Mouse (Mus musculus): ENCODE results near the gene Triap1.
"Not testable (repeated sequence)": the region's sequence is repeated elsewhere in the genome, so short reads cannot be mapped to it uniquely, and the experiment has no call there.

Gene Triap1

DNA sequence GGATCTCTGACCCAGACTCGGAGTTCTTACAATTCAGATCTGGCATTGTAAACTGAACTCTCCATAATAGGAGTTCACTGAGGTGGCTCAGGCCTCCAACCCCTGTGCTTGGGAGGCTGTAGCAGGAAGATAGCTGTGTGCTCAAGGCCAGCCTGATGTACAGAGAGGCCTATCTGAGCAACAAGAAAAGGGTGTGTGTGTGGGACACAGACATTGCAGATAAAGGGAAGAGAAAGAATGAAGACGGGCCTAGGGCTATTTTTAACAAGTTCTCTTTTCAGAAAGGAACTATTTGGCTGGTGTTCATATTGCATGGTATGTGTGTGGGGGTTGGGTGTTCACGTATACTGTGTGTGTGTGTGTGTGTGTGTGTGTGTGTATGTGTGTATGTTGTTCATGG, 7.4 kb upstream of the Triap1 start:
- DNase-seq (ENCODE audit: low read depth, low spot score): no peak

DNA sequence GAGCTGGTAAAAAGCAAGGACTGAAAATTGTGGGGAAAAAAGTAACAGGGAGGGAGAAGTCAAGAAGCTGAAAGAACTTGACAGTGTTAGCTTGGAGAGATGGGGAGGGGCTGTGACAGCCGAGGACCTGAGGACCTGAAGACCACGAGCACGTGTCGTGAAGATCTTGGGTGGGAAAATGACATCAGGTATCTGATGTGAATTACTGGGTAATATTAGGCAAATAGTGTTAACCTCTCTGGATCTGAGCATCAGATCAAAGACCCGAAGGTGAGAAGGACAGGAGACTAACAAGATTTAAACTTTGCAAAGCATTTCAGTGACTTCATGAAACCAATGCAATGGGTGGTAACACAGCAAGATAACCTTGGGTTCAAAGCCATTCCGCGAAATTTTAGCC, 1.0 kb upstream of the Triap1 start:
- DNase-seq (ENCODE audit: low read depth, low spot score): no peak

DNA sequence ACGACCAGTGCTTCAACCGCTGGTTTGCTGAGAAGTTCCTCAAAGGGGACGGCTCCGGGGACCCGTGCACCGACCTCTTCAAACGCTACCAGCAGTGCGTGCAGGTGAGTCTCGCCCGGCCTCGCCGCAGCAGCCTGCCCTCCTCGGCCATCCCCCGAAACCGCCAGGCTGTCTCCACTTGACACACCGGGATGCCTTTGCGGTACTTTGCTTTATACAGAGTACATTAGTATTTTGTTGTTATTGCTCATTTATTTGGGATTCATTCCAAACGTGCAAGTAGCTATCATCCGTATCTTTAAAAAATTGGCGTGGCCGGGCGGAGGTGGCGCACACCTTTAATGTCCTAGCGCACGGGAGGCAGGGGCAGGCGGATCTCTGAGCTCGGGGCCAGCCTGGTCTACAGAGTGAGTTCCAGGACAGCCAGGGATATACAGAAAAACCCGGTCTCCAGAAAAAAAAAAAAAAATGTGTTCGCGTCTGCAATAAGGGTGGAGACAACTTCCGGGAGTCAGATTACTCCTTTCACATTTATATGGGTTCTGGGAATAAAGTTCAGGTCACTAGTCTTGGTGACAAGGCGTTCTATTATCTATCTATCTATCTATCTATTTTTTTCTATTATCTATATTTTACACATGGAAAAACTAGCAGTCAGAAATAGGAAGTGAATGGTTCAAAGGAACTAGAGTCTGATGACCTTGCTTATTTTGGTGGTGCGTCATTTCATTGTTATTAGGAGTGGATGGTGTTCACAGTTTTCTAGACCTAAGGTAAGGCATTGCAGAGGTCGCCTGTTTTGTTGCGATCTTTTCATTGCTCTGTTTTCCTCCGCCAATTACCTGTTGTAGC, 515 bp downstream of the Triap1 start:
- no peak for DNase-seq (ENCODE audit: low read depth, low spot score)

DNA sequence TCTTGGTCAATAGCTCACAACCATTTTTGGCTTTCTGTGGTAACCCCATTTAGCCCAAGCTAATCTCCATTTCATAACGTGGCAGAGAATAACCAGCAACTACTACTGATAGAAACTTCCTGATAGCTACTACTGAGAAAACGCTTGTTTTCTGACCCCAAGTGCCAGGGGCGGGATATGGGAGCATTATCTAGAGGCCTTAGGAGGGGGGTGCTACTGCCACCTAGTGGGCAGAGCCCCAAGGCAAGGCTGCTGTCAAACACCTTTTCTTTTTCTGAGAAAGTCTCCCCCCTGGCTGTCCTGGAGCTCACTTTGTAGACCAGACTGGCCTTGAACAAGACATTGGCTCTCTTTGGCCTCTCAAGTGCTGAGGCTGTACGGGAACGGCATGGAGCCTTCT, 6.5 kb downstream of the Triap1 start:
- peak; percentile 75 for DNase-seq (ENCODE audit: low read depth, low spot score)

DNA sequence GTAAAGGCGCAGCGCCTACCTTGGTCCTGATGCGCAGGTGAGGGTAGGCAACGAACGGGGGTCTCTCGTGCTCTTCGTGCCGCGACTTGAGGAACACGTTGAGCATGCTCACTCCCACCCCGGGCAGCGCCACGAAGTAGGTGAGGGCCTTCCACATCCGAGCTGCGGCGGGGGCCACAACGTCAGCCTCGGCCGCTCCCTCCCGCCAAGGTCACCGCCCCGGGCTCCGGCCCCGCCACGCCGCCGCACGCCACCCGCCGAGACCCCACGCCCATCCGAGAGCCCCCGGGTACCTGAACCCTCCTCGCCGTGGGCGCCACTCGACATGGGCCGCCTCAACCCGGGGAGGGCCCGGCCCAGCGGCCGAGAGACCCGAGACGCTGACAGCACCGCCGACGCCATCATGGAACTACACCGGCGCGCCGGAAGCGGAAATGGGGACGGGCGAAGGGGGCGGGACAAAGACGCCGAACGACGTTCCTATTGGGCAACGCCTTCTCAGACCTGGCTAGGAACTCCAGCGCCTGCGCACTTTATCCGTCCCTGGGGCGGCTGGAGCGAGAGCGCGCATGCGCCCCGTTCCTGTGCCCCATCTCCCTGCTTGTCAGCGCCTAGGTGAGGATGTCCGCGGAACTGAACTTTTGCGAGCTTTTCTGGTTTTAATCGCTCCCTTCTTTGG, 7.7 kb downstream of the Triap1 start, which contains the start of gene Cox6a1:
TSS of gene Cox6a1 (minus strand) at position 436 of the 679 bp plus-strand sequence.
- DNase-seq (ENCODE audit: low read depth, low spot score): peak; percentile 98

DNA sequence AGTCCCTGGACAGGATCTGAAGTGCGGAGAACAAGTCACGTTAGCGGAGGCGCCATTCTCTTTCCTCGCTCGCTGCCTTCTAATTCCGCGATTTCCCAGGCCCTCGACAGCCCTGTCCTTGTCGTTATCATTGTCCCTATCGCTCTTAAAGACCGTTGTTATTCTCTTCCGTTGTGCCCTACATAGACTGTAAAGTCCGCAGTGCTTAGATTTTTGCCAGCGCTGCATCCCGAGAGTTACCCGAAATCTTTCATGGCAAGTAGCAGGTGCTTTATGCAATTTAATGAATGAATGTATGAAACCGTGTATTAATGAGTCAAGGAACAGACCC, 8.2 kb downstream of the Triap1 start:
- no peak for DNase-seq (ENCODE audit: low read depth, low spot score)

DNA sequence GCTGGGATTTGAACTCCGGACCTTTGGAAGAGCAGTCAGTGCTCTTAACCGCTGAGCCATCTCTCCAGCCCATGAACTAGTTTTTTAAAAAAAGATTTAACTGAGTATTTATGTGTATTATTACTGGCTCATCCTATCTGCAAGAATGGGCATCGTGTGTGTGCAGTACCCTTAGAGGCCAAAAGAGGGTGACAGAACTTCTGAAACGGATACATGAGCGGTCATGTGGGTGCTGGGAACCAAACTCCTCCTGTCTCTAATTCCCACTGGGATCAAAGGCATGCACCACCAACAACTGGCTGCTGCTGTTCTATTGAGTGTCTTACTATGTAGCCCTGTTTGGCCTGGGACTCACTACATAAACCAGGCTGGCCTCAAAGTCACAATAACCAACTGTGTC, 10.3 kb downstream of the Triap1 start:
- DNase-seq (ENCODE audit: low read depth, low spot score): no peak

DNA sequence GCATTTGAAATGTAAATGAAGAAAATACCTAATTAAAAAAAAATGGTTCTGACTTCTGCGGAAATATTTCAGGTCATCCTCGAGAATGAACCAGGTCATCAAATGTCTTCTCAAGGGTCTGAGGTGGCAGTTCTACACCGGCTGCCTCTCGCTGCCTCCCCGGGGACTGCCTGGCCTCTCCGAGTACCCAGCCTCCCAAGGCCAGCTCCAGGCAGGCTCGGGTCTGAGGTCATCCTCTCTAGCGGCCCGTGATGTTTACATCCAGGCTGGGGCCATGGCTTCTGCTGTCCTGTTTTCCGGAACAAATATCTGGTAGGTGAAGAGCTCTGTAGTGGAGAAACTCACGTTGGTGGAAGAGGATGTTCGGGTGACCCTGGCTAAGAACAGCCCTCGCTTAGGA, 14.0 kb downstream of the Triap1 start:
- DNase-seq (ENCODE audit: low read depth, low spot score): no peak

DNA sequence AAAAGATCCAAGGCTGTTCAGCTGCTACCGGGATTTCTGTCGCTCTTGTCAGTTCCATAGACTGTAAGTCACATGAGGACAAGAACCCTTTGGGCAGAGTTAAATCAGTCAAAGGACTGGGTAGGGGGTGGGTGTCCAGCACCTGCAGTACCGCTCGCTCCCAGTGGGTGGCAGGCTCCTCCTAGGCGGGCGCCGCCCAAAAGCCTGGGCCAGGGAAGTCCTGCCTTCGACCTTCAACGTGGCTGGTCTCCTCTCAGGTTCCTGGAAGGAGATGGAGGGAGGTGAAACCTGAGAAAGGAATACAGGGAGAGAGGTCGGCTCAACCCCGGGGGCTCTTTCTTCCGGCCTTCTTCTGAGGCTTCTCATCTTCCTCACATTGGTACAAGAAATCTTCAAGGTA, 17.8 kb downstream of the Triap1 start:
- DNase-seq (ENCODE audit: low read depth, low spot score): peak; percentile 73

DNA sequence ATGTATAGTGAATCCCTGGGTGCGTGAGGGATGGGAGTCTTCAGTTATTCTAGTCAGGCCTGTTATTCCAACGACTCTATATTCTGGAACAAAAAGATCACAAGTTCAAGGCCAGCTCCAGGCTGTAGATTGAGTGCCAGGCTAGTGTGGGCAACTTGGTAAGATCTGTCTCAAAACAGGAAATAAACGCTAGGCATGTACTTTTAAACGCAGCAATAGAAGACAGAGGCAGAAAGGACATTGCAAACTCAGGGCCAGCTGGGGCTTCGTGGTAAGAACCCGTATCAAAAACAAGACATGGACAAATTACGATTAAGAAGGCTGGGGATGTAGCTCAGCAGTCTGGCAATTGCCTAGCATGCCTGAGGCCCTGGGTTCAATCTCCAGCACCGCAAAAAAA, 18.4 kb downstream of the Triap1 start:
- no peak for DNase-seq (ENCODE audit: low read depth, low spot score)

DNA sequence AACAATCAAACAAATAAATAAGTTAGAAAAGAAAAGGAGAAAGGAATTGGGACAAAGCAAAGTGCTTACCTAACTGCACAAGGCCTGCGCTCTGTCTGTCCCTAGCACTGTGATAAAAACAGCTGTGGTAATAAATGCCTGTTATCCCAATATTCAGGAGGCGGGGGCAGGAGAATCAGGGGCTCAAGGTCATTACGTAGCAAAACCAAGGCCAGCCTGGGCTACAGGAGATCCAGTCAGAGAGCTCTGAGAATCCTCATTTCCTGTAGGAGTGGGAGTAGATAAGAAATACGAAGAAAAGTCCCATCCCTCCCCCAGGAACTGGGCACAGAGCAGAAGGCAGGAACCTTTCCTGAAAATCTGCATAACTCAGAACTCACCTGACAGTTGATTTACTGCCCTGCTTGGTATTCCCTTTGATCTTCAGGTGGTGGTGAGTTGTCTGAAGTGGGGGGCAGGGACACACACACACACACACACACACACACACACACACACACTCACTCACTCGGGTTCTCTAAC, 18.9 kb downstream of the Triap1 start:
- DNase-seq (ENCODE audit: low read depth, low spot score): no peak

DNA sequence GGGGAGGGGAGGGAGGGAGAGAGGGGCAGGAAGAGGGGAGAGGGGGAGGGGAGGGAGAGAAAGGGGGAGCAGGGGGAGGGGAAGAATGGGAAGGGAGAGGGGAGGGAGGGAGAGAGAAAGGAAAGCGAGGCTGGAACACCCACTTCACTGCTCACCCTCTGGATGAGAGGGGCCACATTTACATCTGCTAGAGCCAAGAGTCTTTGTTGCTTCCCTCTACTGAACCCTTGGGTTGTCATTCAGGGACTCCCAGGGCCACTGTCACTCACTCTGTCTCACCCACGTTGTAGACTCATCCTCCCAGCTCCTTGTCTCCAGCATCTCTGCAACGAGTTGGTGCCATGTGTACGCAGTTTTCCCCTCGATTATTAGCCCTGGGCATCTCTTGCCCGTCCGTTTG, 21.2 kb downstream of the Triap1 start:
- DNase-seq (ENCODE audit: low read depth, low spot score): no peak

DNA sequence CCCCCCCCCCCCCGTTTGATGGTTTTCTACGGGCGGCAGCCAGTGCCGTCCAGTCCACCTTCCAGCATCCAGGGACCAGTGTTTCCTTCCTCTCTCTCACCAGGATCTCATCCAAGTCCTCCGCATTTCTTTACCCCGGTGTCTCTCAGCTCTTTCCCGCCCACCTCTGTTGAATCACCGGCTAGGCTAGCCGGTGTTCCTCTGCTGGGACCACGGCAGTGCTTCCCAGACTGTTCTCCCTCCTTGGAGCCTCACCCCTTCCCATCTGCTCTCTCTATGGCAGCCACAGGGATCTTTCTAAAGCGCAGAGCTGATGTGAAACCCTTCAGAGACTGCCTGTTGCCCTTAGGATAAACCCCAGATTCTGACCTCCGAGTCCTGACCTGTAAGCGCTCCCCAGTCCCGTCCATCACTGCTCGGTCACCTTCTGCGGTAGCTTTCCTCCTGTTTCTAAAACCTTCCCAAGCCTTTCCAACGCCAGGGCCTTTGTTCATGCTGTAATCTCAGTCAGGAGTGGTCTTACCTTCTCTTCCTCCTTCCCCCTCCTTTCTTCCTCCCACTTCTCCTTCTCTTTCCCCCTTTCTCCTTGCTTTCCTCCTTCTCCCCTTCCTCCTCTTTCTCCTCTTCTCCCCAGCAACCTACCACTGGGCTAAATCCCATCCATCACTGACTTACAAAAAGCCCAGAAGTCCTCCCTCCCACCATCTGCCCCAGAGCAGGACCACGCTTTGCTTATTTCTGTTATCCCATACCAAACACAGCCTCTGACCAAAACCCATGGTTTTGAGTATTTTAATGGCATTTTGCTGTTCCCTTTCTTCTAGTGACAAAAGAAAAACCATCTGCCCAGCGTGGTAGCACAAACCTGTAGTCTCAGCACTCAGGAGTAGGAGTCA, 22.0 kb downstream of the Triap1 start:
- DNase-seq (ENCODE audit: low read depth, low spot score): no peak

DNA sequence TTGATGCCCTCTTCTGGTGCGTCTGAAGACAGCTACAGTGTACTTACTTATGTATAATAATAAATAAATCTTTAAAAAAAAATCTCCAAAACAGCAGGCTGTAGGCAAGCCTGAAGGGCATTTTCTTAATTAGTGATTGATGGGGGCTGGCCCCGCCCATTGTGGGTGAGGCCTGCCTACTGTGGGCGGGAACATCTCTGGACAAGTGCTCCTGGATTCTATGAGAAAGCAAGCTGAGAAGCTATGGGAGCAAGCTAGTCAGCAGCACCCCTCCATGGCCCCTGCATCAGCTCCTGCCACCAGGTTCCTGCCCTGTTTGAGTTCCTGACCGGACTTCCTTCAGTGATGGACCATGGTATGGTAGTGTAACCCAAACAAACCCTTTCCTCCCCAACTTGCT, 23.8 kb downstream of the Triap1 start:
- DNase-seq (ENCODE audit: low read depth, low spot score): no peak

DNA sequence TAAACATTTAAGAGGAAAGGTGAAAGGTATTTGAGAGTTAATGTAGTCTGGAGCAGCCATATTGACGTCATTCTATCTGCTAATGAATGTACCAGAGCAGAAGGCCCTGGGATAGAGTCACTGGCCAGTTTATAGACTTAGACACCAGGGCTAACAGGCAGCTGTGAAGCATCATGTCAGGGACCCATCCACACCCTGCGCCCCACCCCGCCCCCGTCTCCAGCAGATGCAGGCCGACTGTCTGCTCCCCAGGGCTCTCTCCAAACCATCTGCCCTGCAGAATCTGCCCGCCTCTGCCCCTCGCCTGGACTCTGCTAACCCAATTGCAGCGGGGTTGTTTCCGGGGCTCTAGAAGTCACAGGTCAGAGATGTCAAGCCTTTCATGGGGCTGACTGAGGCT, 30.7 kb downstream of the Triap1 start:
- no peak for DNase-seq (ENCODE audit: low read depth, low spot score)

DNA sequence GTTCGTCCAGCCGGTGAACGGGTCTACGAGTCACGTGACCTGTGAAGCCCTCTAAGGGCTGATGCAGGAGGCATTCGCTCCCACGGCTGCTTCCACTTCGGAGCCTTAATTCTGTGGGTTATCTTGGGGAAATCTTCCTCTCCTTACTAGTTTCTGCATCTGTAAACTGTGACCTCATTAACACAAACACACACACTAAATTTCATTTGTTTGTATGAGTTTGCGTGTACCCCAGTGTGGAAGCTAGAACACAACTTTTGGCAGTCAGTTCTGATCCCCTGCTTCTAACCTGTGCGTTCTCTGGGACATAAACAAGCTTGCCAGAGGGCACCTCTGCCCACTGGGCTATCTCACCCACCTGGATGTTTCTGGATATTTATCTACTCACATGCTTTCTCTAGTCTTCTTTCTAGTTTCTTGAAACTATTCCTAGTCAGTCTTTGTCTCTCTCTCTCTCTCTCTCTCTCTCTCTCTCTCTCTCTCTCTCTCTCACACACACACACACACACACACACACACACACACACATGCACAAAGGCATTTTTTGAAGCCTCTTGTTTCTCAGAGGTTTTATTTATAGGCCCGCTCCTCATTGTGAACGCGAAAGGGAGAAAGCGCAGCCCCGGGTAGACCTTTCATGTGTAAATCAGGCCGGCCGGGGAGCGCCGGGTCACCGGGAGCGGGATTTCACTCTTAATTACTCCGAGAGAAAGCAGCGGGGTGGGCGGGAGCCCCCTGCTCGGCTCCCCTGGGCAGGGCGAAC, 32.6 kb downstream of the Triap1 start:
- peak; percentile 55 for DNase-seq (ENCODE audit: low read depth, low spot score)

DNA sequence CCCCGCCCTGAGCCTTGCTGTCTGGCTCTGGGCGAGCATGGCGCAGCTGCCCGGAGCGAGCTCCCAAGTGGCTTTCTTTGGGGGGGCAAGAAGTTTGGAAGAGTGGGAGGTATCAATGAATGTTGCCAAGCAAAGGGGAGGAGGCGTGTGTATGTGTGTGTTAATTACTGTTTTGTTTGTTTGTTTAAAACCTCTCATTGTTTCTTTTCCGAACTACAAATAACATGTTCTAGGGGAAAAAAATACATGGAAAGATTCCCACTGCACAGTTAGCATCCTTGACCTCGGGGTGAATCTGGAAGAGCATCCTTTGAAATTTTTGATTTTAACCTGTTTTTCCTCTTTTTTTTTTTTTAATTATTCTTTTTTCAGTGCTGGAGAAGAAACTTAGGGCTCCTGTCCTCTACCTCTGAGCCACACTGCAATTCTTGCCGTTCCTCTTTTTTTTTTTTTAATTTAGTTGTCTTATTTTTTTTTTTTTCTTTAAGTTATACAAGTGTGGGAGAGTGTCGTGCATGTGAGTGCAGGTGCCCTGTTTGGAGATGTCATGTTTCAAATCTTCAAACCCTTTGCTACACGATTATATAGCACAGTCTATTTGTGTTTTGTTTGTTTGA, 33.3 kb downstream of the Triap1 start:
- no peak for DNase-seq (ENCODE audit: low read depth, low spot score)

DNA sequence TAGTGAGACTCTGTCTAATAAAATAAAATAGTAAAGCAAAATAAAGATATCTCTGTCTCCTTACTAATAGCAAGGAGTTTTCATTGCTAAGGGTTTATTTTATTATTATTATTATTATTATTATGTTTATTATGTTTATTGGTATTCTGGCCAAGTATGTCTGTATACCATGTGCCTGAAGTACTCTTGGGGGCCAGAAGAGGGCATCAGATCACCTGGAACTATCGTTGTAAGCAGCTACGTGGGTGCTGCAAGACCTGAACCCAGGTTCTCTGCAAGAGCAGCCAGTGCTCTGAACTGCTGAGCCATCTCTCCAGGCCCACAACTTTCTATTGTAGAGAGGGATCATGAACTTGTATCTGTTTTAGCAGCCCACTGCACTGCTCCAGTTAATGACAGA, 34.4 kb downstream of the Triap1 start:
- DNase-seq (ENCODE audit: low read depth, low spot score): no peak

DNA sequence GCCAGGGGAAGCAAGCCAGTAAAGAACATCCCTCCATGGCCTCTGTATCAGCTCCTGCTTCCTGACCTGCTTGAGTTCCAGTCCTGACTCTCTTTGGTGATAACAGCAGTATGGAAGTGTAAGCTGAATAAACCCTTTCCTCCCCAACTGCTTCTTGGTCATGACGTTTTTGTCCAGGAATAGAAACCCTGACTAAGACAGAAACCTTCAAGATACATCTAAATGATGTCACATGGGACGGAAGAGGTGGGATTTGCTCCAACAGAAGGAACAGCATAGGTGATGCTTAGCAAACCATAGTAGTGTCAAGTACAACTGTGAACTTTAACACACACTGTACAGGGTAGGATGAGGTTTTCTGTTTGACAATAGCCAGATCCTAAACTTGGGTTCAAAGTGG, 37.9 kb downstream of the Triap1 start:
- not testable (repeated sequence) for DNase-seq (ENCODE audit: low read depth, low spot score)

DNA sequence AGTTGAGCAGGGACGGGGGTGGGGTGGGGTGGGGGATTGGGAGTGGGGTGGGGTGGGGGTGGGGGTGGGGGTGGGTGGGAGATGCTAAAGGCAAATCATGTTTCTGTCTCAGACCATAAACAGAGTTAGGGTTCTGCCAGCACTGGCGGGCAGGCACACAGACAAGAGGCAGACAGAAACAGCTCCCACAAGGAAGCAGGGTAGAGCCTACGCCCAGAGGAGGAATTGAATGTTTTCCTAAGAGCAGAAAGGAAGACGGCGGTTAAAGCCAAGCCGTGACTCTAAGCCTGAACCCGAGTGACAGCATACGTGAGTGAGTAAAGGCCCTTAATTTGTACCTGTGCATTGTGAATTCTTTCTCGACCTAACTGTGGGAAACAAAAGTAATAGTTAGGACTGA, 50.9 kb downstream of the Triap1 start:
- no peak for DNase-seq (ENCODE audit: low read depth, low spot score)

DNA sequence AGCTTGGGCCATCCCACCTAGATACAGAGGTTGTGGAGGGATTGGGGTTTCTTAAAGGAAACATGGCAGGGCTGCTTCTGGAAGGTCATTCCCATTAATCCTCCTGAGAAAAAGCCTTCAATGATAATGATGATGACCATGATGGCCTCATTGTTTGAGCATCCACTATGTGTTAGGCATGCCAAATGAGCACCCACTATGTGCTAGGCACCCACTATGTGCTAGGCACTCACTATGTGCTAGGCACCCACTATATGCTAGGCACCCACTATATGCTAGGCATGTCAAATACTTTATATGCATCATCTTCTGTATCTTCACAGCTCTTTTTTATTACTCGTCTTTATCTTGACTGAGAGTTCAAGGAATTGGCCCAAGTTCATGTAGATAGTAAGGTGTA, 51.9 kb downstream of the Triap1 start:
- DNase-seq (ENCODE audit: low read depth, low spot score): no peak

Data from embryo, embryonic 11.5 days (tissue).